Mouse (Mus musculus) CH12.LX (cell line): ENCODE measurements around the gene Ror1. TPM values are rescaled to one million over a fixed set of nuclear protein-coding genes. Genes with fewer than 3 reads are reported as not detected.

ENCODE experiments used
- DNase-seq: peaks from one replicate; pipeline ENCODE4 v3.0.0-alpha.2; 2013; ENCODE audit errors: extremely low read depth
- H3K27ac ChIP-seq: 2 replicates; pipeline ENCODE4 v1.5.1; 2012; ENCODE audit warnings: low read depth, mild to moderate bottlenecking, control low read depth, moderate library complexity; ENCODE audit not compliant: insufficient read depth
- H3K27me3 ChIP-seq: replicated peaks from 2 replicates; pipeline ENCODE3; 2012; ENCODE audit warnings: inconsistent platforms
- H3K36me3 ChIP-seq, 2 experiments: replicated peaks in 1 of 2; 2 replicates each; pipeline versions ENCODE3 to v1.6.1; 2012; ENCODE audit warnings: inconsistent platforms in 1 of 2, low read length in 1 of 2, mild to moderate bottlenecking in 1 of 2, mixed read lengths in 1 of 2, moderate library complexity in 1 of 2; ENCODE audit not compliant: control insufficient read depth in 1 of 2, insufficient read depth in 1 of 2
- H3K4me1 ChIP-seq, 2 experiments: 2 replicates each; pipeline ENCODE4 v1.6.1; 2012; ENCODE audit warnings: inconsistent platforms in 1 of 2, moderate library complexity in 1 of 2; ENCODE audit not compliant: insufficient read depth in 2 of 2, control insufficient read depth in 1 of 2
- H3K4me2 ChIP-seq: 2 replicates; pipeline ENCODE4 v1.6.1; 2012; ENCODE audit warnings: low read depth, mild to moderate bottlenecking, control low read depth; ENCODE audit not compliant: poor library complexity, insufficient read depth, severe bottlenecking
- H3K4me3 ChIP-seq, 3 experiments: fragments of 150-350 bp in 1 of 3; sonication (generic) in 1 of 3; replicated peaks in 1 of 3; 2 replicates each; pipeline versions ENCODE3 to v1.5.1; 2011 to 2012; ENCODE audit warnings: low read depth in 2 of 3, low read length in 2 of 3, mild to moderate bottlenecking in 2 of 3, moderate library complexity in 2 of 3, control low read depth in 1 of 3, improper control_type of control experiment in 1 of 3, inconsistent platforms in 1 of 3, mixed read lengths in 1 of 3; ENCODE audit not compliant: poor library complexity in 1 of 3
- H3K79me2 ChIP-seq: replicated peaks from 2 replicates; pipeline ENCODE4 v1.6.1; 2012; ENCODE audit warnings: mild to moderate bottlenecking, moderate library complexity; ENCODE audit not compliant: control insufficient read depth, poor library complexity, insufficient read depth, severe bottlenecking; ENCODE audit errors: extremely low read depth
- H3K9ac ChIP-seq: 2 replicates; pipeline ENCODE4 v1.6.1; 2012; ENCODE audit warnings: low read depth, mild to moderate bottlenecking, control low read depth, moderate library complexity; ENCODE audit not compliant: insufficient read depth
- H3K9me3 ChIP-seq: replicated peaks from 2 replicates; pipeline ENCODE3; 2012; ENCODE audit warnings: low read length, inconsistent platforms, mixed read lengths
- BHLHE40 ChIP-seq: IDR thresholded peaks from 2 replicates; pipeline ENCODE4 v1.6.1; 2011; ENCODE audit warnings: mild to moderate bottlenecking, low read depth, low read length, improper control_type of control experiment
- CHD1 ChIP-seq: IDR thresholded peaks from 2 replicates; pipeline ENCODE4 v1.6.1; 2012; ENCODE audit warnings: low read depth, low read length, improper control_type of control experiment, inconsistent platforms
- E2F4 ChIP-seq: IDR thresholded peaks from 2 replicates; pipeline ENCODE4 v1.6.1; 2011; ENCODE audit warnings: low read depth, low read length, improper control_type of control experiment; ENCODE audit not compliant: insufficient replicate concordance
- GABPA ChIP-seq: IDR thresholded peaks from 2 replicates; pipeline ENCODE4 v1.6.1; 2012; ENCODE audit warnings: low read depth, low read length, improper control_type of control experiment, inconsistent platforms; ENCODE audit not compliant: insufficient replicate concordance
- JUND ChIP-seq: conservative IDR thresholded peaks from 2 replicates; pipeline ENCODE4 v1.6.1; 2011; ENCODE audit warnings: low read depth, low read length, improper control_type of control experiment
- KAT2A ChIP-seq: IDR thresholded peaks from 2 replicates; pipeline ENCODE4 v1.6.1; 2012; ENCODE audit warnings: low read length, improper control_type of control experiment, inconsistent platforms; ENCODE audit not compliant: insufficient replicate concordance
- MAX ChIP-seq: IDR thresholded peaks from 2 replicates; pipeline ENCODE4 v1.6.1; 2011; ENCODE audit warnings: low read length, improper control_type of control experiment
- RAD21 ChIP-seq: IDR thresholded peaks from 2 replicates; pipeline ENCODE4 v1.6.1; 2011; ENCODE audit warnings: low read depth, mild to moderate bottlenecking, low read length, improper control_type of control experiment, moderate library complexity
- TBP ChIP-seq: conservative IDR thresholded peaks from 2 replicates; pipeline ENCODE4 v1.6.1; 2011; ENCODE audit warnings: low read depth, low read length, improper control_type of control experiment
- TCF12 ChIP-seq: IDR thresholded peaks from 2 replicates; pipeline ENCODE4 v1.6.1; 2014; ENCODE audit warnings: low read depth, mild to moderate bottlenecking, inconsistent platforms, low read length, improper control_type of control experiment
- UBTF ChIP-seq: IDR thresholded peaks from 2 replicates; pipeline ENCODE4 v1.6.1; 2012; ENCODE audit warnings: low read depth, mild to moderate bottlenecking, inconsistent platforms, low read length, improper control_type of control experiment, moderate library complexity
- USF1 ChIP-seq: IDR thresholded peaks from 2 replicates; pipeline ENCODE4 v1.6.1; 2014; ENCODE audit warnings: low read depth, mild to moderate bottlenecking, inconsistent platforms, low read length, improper control_type of control experiment
- USF2 ChIP-seq: conservative IDR thresholded peaks from 2 replicates; pipeline ENCODE4 v1.6.1; 2011; ENCODE audit warnings: low read depth, low read length, improper control_type of control experiment
- ZC3H11A ChIP-seq: IDR thresholded peaks from 2 replicates; pipeline ENCODE4 v1.6.1; 2012; ENCODE audit warnings: low read depth, mild to moderate bottlenecking, inconsistent platforms, low read length, improper control_type of control experiment
- ZKSCAN1 ChIP-seq: IDR thresholded peaks from 2 replicates; pipeline ENCODE4 v1.6.1; 2012; ENCODE audit warnings: low read depth, inconsistent platforms, low read length, improper control_type of control experiment, borderline replicate concordance
- dilution Hi-C: fragments of 300-500 bp; cut with MboI; formaldehyde crosslinking; loops from 2 replicates; pipeline ENCODE4 v1.14.3; 2020; ENCODE audit warnings: low sequenced_read_pairs; ENCODE audit not compliant: extremely low pct_unique_long_range_greater_than_20kb, extremely low pct_ligation_motif_present
- in situ Hi-C: fragments of 300-500 bp; cut with MboI; formaldehyde crosslinking; loops from 3 replicates; pipeline ENCODE4 v1.14.3; 2019; ENCODE audit warnings: low sequenced_read_pairs, low pct_ligation_motif_present, low pct_unique_long_range_greater_than_20kb, mixed read lengths
- polyA plus RNA-seq: library from polyadenylated mRNA; unstranded; fragments of >175 nt; gene quantifications from 2 replicates; pipeline ENCODE4 v1.2.1, GENCODE M21; 2012; ENCODE audit warnings: low read depth; ENCODE audit not compliant: insufficient read length
- total RNA-seq, 2 experiments: library from RNA; depleted of rRNA; stranded (reverse); fragments of 300-350 nt in 1 of 2; fragments of >200 nt in 1 of 2; gene quantifications; 2 replicates each; pipeline ENCODE4 v1.2.3; 2012 to 2014

Gene Ror1
- total and polyA plus RNA-seq, 3 experiments: not detected

GRCm38 (mm10) chr4:100287829-100288228 is 192.2 kb downstream of the Ror1 start:
- dilution Hi-C loops (no loop called here), in situ Hi-C loops (no loop called here)
- Histone ChIP-seq H3K36me3 (no peaks in the 10 kb centered on the region), H3K4me3 (no peak overlapping the region), H3K79me2 (no peaks in the 10 kb centered on the region), H3K9ac (no peak overlapping the region), H3K27me3 (no peaks in the 10 kb centered on the region), H3K4me1 (no peaks in the 10 kb centered on the region), H3K4me2 (no peak overlapping the region), H3K9me3 (peaks cover 47% of the 10 kb centered on the region), H3K27ac (no peak overlapping the region)
- DNase-seq: no peak
- TF ChIP-seq ZKSCAN1: no peak

GRCm38 (mm10) chr4:100291015-100291651 is 195.5 kb downstream of the Ror1 start:
- H3K4me1 ChIP-seq: no peaks in the 10 kb centered on the region
- in situ Hi-C loops: no loop called here
- dilution Hi-C loops: no loop called here
- H3K4me3 ChIP-seq: no peak overlapping the region
- H3K36me3 ChIP-seq: no peaks in the 10 kb centered on the region
- H3K4me2 ChIP-seq: no peak overlapping the region
- H3K27ac ChIP-seq: no peak overlapping the region
- no peak for DNase-seq
- H3K9ac ChIP-seq: no peak overlapping the region
- H3K27me3 ChIP-seq: no peaks in the 10 kb centered on the region
- no peaks in the 10 kb centered on the region for H3K79me2 ChIP-seq
- TF ChIP-seq MAX (no peak), ZKSCAN1 (no peak), JUND (no peak), BHLHE40 (no peak), TCF12 (no peak), GABPA (no peak)
- H3K9me3 ChIP-seq: peaks cover 32% of the 10 kb centered on the region

GRCm38 (mm10) chr4:100297678-100298077 is 202.1 kb downstream of the Ror1 start:
- no peaks in the 10 kb centered on the region for H3K4me1 ChIP-seq
- no peak overlapping the region for H3K4me2 ChIP-seq
- H3K79me2 ChIP-seq: no peaks in the 10 kb centered on the region
- H3K36me3 ChIP-seq: no peaks in the 10 kb centered on the region
- no peaks in the 10 kb centered on the region for H3K27me3 ChIP-seq
- H3K9me3 ChIP-seq: peaks cover 41% of the 10 kb centered on the region
- no peak for DNase-seq
- dilution Hi-C loops (no loop called here), in situ Hi-C loops (no loop called here)
- no peak for TF ChIP-seq JUND
- TF ChIP-seq RAD21: no peak
- TF ChIP-seq KAT2A: no peak
- no peak for TF ChIP-seq CHD1
- no peak for TF ChIP-seq TBP
- no peak for TF ChIP-seq USF2
- TF ChIP-seq ZC3H11A: no peak
- no peak for TF ChIP-seq USF1
- no peak for TF ChIP-seq E2F4
- TF ChIP-seq TCF12: no peak
- no peak for TF ChIP-seq UBTF
- H3K9ac ChIP-seq: no peak overlapping the region
- H3K4me3 ChIP-seq: no peak overlapping the region
- no peak overlapping the region for H3K27ac ChIP-seq
